Mouse (Mus musculus): ENCODE measurements around the gene Grm7.

Gene Grm7

DNA sequence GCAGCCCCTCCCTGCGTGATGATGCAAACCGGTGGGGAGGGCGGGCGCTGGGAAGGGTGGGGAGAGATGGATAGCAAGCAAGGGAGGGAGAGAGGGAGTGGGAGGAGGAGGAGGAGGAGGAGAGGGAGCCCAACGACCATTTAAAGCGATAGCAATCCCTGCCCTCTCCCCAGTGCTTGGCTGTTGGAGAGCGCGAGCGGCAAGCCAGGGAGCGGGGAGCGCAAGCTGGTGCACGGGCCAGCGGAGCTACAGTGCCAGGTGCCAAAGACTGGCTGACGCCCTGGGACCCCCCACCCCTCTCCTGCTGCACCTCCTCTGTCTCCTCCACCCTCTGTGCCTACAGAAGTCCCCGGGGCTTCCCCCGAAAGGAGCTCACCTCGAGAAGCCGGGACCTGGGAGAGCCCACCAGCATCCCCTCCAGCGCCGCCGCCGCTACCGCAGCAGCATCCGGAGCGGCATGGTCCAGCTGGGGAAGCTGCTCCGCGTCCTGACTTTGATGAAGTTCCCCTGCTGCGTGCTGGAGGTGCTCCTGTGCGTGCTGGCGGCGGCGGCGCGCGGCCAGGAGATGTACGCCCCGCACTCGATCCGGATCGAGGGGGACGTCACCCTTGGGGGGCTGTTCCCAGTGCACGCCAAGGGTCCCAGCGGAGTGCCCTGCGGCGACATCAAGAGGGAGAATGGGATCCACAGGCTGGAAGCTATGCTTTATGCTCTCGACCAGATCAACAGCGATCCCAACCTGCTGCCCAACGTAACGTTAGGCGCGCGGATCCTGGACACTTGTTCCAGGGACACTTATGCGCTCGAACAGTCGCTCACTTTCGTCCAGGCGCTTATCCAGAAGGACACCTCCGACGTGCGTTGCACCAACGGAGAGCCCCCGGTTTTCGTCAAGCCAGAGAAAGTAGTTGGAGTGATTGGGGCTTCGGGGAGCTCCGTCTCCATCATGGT is at the start of gene Grm7:
Grm7 (plus strand) TSS at position 171 of the 951 bp plus-strand sequence.
- peak; percentile 40 to 43 for DNase-seq

- DNase-seq: no peak
These were observed 355 bp upstream of the Grm7 start for GRCm38 (mm10) chr6:110645041-110645410.

- peak; percentile 7 for DNase-seq
These were observed 1.5 kb downstream of the Grm7 start for GRCm38 (mm10) chr6:110646901-110647300.

DNA sequence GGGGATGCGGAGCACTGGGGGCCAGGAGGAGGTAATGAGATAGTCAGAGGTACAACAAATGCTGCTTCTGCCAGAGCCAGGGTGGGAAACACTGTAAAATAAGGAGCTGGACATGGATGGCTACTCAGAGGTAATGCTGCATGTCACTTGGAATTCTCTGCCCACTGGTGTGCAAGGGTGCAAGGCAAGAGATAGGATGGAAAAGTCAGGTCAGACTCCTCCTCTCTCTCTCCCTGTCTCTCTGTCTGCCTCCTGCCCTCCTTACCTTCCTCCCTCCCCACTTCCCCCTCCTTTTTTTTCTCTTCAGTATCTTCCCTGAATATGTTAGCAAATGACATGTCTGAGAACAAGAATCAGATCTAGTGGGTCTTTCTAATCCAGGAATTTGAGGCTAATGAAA is 3.8 kb downstream of the Grm7 start:
- no peak for DNase-seq

GRCm38 (mm10) chr6:110653361-110654001 is 8.1 kb downstream of the Grm7 start:
- DNase-seq: no peak

DNA sequence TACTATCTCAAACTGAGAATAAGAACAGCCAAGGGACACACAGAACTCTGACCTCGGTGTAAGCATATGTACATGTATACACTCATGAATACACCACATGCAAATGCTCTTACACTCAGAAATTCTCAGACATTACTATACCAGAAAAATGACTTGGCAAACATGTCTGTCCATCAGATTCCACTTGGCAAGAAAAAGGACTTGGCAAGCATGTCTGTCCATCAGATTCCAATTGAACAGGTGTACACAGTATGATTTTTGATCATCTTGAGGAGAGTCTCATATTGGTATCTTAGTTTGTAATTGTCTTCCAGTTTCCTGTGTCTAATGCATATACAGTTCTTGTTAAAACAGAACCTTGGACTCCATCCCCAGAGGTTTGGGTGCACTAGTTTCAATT is 19.1 kb downstream of the Grm7 start:
- peak; percentile 62 to 81 for DNase-seq

DNA sequence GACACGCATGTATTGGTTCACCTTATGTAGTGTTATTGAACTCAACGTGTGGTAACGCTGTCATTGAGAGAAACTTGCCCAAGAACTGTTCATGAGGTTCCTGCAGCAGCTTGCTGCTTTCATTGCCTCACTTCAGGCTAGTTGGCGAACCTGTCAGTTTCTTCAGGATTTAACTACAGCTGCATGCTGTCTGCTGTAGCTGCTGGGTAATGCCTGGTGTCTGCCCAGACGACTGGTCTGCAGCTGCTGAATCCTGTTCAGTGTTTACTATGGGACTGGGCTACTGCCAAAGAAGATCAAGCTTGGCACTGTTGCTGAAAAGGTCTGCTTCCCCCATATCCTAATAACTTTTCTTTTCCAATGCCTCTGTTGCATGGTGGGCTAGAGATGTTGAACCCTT is 23.1 kb downstream of the Grm7 start:
- no peak for DNase-seq

- no peak for DNase-seq
These were observed 45.6 kb downstream of the Grm7 start for GRCm38 (mm10) chr6:110690954-110691353.

DNA sequence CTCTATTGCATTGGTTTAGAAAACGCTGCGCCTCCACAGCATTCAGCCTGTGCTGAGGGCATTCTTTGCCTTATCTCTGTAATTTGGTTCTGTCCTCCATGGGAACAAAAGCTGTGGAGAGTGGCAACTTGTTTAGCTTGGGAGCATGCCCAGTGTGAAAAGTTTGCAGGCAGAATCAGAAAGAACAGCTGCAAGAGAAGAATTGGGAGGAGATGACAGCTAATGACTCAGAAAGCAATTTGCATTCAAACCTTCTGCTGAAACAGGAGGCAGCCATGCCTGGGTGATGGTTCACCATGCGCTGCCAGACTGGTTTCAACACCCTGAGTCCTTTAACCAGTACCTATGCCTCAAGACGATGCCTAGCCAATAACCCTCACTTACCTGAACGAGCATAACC is 64.4 kb downstream of the Grm7 start:
- no peak for DNase-seq

- no peak for DNase-seq
These were observed 69.6 kb downstream of the Grm7 start for GRCm38 (mm10) chr6:110714943-110715342.

GRCm38 (mm10) chr6:110723371-110723770 is 78.0 kb downstream of the Grm7 start:
- DNase-seq: no peak

- DNase-seq: no peak
These were observed 88.5 kb downstream of the Grm7 start for GRCm38 (mm10) chr6:110733914-110734313.

DNA sequence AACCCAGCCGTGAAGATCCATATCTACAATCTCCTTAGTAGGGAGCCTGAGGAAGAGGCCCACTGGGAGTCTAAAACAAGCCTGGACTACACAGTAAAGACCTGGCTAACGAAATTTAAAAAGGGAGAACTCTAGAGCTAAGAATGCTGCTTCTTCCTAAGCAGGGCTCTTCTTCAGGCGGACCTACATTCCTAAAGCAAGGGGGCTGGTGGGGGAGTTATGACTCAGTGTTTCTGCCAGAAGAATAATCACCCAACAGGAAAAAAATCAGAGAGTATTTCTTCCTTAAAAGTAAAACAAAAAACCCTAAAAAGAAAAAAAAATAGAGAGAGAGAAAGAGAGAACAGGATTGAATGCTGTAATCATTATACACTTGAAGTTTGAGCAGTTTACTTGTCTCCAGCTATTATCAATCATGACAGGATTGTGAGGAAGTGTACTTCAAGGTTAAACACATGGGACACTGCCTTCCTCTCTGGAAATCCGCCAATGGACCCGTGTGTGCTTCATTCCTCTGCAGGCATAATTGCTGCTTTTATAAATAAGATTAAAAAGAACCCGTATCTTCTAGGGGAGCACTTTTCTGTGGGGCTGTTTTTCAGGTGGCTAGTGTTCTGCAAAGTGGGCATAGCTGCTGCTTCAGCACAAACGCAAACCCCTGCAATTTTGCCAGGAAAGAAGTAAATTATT is 98.7 kb downstream of the Grm7 start:
- DNase-seq: no peak

DNA sequence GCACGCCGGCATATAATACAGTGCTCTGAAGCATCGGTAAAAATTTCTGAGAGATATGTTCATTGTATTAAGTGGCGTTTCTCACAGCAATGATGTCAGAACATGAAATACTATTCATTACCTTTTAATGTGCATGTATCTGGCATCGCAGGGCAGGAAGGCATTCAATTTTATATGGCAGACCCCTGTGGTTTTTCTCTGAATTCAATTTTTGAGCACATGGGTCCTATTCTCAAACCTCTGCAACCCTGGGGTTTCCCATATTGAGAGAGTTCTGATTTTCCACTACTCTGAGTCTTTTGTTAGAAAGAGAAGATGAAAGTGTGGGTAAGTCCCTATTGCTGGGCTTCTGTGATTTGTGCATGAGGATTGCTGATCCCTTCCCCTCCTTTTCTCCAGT is 110.5 kb downstream of the Grm7 start:
- no peak for DNase-seq

DNA sequence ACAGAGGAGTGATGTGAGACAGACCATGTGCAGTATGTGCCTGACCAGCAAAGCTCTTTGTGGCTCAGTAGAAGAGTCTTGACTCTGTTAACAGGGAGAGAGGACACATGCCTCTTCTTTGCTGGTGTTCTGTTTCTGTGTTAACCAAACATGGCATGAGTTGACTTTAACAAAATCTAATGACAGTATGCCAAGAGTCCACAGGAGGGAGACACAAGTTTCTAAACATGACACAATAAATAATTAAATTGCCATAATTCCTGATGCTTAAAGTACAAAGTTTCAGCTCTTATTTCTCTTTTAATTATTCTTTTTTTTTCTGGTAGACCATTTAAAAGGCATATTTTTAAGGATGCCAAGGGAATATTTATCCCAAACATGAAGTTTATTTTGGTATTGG is 124.2 kb downstream of the Grm7 start:
- no peak for DNase-seq

DNA sequence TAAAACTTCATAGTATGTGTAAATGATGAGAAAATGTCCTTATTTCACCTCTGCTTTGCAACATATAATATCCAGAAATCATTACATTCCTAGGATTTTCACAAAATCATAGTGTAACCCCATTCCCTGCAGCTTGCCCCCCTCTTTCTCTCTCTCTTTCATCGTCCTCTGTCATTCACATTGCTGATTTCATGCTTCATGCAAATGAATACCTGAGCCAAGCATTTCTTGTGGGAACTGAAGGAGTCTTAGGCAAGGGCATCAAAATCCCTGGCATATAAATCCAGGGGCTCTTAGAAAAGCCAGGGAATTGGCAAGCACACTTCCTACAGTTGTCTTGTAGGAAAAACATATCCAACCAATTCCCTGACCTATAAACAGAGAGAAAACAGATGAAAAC is 127.3 kb downstream of the Grm7 start:
- no peak for DNase-seq

- no peak for DNase-seq
These were observed 130.7 kb downstream of the Grm7 start for GRCm38 (mm10) chr6:110776046-110776445.

DNA sequence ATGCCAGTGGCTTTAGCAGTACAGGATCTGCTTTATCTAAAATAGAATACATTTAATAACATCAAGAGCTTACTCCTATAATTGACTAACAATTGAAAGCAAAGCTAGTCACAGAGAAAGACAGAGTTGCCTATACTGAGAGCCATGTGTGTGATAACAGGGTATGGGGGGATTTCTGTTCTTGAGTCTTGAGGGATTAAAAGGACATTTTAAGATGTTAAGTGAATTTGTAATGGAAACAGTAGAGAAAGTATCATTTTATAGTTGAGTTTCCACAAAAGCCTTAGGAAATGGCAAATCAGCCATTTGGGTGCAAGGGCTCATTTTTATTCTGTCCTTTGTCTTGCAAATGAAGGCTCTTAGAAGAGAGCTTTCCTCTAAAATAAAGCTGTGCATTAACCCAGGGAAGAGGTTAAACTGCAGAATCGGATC is 140.1 kb downstream of the Grm7 start:
- DNase-seq: no peak

GRCm38 (mm10) chr6:110792696-110793095 is 147.3 kb downstream of the Grm7 start:
- DNase-seq: no peak

DNA sequence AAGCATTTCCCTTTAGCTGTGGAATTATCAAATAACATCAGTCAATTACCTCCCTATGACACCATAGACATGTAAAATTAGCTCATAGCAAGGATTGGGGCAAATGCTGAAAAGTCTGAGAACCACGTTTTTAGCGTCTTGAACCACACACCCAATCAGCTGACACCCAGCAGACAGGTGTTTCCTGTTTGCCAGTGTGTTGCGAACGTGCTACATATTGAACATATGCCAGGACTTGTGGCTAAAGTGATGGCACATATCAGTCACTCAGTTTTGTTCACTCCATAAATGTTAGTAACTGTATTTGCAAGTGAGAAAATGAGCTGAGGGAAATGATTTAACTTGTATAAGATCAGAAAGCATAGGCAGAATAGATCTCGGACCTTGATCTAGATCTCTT is 162.1 kb downstream of the Grm7 start:
- no peak for DNase-seq

DNA sequence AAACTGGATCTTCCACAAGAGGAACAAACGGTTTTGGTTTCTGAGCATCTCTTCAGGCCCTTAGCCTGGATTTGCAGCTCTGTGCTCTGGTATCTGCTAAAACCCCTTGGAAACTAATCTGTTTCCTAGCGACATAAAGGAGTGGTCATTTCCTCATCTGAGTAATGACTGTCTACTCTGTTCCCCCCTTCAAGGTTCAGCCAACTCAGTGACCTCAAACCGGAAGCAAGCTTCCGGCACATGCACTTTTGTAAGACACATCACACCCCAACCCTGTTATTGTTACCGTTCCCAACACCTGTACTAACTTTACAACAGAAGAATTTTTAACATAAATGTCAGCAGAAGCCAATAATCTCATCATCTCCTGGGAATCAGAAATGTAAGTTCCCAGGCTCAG is 166.8 kb downstream of the Grm7 start:
- DNase-seq: no peak

DNA sequence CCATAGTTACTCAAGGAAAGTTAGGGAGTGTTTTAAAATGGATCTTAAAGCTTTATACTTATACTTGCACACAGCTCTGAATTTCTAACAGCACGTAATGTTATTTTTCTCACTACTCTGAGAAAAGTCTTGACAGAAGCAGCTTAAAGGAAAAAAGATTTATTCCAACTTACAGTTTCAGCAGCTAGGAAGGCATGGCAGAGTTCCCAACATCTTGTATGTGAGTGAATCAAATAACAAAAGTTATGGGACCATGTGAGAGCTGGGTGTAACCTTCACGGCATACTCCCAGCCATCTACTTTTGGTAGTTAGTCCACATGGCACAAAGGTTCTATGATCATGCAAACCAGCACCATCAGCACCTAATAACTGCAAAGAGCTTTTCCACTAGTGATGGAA is 172.9 kb downstream of the Grm7 start:
- no peak for DNase-seq

- no peak for DNase-seq
These were observed 222.9 kb downstream of the Grm7 start for GRCm38 (mm10) chr6:110868311-110868710.

- no peak for DNase-seq
These were observed 336.6 kb downstream of the Grm7 start for GRCm38 (mm10) chr6:110982013-110982412.

Data from cerebellum, postnatal 14 days (tissue).